Mouse (Mus musculus): ENCODE data around the gene Themis.

Themis gene

GRCm38 (mm10) chr10:28668261-28668660 lies at the start of gene Themis:
TSS of gene Themis (plus strand) at chr10:28668360.
- DNase-seq = no peak

- DNase-seq = no peak
These were observed 48.7 kb upstream of the Themis start for GRCm38 (mm10) chr10:28619415-28619814.

- no peak for DNase-seq
These were observed 32.1 kb upstream of the Themis start for GRCm38 (mm10) chr10:28636096-28636495.

- no peak for DNase-seq
These were observed 26.3 kb upstream of the Themis start for GRCm38 (mm10) chr10:28641887-28642286.

DNA sequence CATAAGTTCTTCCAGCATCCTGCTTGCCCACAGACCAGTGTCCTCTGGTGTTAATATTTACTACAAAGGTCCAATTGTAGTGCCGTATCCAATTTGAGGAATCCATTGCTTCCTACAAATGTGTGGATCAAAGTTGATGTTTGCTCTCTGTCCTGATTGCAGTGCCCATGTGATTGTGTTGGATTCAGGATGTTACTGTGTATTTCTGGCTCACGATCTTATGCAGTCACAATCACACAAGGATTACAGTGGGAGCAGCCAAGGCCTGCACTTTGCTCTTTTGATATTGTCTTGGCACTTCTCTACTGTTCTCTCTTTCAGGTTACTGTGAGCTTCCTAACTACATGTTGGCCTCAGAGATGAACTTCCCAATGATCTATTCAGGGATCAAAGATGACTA lies 20.3 kb upstream of the Themis start:
- DNase-seq = no peak

GRCm38 (mm10) chr10:28649109-28649899 lies 18.9 kb upstream of the Themis start:
- DNase-seq = no peak

DNA sequence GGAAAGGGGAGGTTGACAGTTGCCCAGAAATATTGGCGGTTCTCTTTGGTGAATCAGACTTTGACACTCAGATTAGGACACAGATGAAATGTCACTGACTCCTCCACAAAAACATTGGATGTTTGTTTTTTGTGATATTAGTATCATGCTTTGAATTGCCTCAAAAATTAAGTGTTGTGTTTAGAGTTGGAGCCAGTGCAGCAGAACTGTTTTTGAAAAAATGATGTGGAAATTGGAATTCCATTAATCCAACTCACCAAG lies 18.3 kb upstream of the Themis start:
- DNase-seq = no peak

- no peak for DNase-seq
These were observed 16.2 kb upstream of the Themis start for GRCm38 (mm10) chr10:28651910-28652309.

DNA sequence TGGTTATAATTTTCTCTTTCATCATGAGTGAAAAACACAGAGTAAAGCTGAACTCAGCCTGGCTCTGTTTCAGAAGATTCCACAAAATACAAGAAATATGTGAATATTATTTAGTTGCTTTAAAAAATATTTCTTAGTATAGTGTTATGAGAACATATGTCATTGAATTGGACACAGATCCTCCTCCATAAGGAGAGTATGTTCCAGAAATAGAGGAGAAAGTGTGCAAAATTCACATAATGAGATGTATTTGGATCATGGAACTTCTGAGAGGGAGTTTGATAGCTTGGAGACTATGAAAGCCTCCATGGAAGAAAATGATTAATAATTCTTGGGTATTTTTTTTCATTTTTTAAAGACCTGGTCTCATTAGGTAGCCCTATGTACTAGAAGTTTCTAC lies 13.4 kb upstream of the Themis start:
- no peak for DNase-seq

GRCm38 (mm10) chr10:28665141-28665540 lies 3.0 kb upstream of the Themis start:
- DNase-seq = no peak

GRCm38 (mm10) chr10:28673931-28674330 lies 5.8 kb downstream of the Themis start:
- DNase-seq = no peak

- DNase-seq = no peak
These were observed 7.2 kb downstream of the Themis start for GRCm38 (mm10) chr10:28675337-28675736.

DNA sequence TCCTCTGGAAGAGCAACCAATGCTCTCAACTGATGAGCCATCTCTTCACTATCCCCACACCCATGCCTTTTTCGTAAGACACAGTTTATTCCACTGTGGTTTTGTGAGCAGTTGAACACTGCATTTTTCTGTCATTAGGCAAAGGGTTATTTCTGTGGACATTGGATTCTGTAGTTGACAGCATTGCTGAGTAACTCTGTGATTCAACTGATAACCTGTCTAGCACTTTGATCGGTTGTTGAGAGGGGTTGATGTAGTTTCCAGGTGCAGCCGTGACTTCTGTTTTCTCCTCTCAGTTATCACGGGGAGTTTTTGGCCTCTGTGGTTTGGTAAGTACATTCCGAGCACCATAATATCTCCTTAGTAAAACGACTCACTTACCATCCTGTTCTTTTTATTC lies 26.8 kb downstream of the Themis start:
- no peak for DNase-seq

DNA sequence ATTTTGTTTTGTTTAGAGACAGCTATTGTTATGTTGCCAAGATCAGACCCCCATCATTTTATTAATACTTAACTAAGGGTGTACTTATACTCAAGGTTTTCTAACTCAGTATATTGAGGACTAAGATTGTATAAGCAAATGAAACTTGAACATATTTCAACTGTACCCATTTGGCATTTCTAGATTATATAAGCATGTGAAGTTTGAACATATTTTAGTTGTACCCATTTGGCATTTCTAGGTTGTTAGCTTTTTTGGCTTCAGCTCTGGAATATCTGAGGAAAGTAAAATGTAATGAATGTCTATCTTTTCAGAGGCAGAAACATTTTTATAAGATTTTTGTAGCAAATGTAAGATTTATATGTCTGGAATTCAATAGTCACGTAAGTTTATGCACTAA lies 27.9 kb downstream of the Themis start:
- DNase-seq = no peak

DNA sequence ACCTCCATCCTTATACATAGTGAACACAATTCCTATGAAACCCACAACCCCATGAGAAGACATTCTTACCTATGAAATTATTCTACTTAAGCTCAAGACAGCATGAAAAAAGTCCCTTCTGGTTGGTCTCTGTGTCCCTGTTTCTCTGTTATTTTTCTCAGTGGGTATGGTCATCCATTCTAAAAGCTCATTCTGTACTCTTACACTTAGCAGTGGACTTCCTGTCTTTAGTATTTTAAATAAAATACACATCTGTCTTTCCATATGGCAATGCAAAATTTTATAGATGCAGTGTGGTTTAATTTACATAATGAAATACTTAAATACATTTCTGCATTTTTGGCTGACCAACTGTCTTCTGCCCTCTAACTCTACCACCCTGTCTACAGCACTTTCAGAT lies 30.0 kb downstream of the Themis start:
- no peak for DNase-seq

DNA sequence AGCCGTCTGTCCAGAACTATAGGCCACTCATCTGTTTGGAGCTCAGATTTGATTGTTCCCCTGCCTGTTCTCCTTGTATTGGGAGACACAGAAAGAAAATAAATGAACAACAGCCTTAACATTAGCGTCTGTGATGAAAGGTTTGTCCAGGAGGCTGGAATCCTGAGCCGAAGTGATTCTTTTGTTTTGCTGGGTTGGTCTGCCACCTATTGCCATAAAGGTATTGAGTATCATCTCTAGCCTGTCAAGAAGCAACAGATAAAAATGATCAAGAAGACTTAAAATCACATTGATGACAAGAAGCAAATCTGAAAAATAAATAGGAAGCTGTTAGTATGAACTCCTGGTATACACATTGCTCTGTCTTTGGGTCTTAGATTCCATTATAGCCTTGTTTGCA lies 53.7 kb downstream of the Themis start:
- DNase-seq = no peak

- no peak for DNase-seq
These were observed 55.1 kb downstream of the Themis start for GRCm38 (mm10) chr10:28723266-28723665.

GRCm38 (mm10) chr10:28730122-28730521 lies 62.0 kb downstream of the Themis start:
- no peak for DNase-seq

- DNase-seq = no peak
These were observed 69.8 kb downstream of the Themis start for GRCm38 (mm10) chr10:28737953-28738352.

- DNase-seq = no peak
These were observed 78.3 kb downstream of the Themis start for GRCm38 (mm10) chr10:28746426-28746825.

DNA sequence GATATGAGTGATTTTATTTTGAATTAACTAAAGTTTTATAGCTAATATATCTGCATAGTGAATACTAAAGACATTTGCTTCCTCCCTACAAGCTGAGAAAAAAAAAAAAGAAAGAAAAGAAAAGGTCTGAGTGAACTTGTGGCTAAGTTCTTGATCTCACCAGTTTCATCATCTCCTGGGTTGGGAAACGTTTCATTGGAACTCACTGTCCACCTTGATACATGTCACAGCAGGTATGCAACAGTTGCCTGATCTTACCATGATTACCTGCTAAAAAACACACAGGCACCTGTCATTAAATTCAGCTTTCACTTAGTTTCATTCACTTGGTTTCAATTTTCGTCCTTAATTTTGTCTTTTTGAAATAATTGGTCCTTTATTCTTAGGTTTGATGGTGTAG lies 85.2 kb downstream of the Themis start:
- DNase-seq = no peak

DNA sequence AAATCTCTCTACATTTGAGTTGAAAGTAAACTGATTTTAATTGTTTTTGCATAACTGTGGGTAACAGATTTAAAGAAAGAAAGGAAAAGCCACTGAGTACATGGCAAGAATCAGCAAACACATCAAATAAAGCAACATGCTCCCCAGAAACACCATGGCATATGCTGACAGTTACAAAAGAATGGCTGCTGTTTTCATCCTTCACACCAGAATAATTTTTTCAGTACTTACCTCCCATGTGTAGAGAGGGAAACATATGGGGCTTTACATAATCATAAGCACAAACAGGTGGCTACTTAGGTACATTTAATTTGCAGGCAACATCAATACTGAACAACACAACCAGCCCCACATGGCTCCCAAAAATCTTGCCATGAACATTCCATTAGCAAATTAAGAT lies 86.8 kb downstream of the Themis start:
- no peak for DNase-seq

GRCm38 (mm10) chr10:28776777-28777402 lies 108.7 kb downstream of the Themis start:
- DNase-seq = no peak

- DNase-seq = no peak
These were observed 131.3 kb downstream of the Themis start for GRCm38 (mm10) chr10:28799469-28799868.

DNA sequence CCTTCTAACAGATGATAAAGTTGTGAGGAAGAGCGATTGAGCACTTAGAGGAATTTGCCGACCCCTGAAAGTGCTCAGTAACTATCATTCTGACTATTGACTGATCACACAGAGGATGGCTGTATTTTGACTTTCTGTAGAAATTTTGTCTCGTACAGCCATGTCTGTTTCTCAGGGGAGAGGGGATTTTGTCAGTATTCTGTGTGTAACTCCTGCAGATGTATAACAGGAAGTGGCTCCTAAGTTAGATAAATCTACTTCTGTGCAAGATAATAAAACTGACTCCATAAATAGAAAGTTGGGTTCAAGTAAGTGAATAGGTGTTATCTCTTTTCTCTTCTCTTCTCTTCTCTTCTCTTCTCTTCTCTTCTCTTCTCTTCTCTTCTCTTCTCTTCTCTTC lies 137.0 kb downstream of the Themis start:
- no peak for DNase-seq
